Mouse (Mus musculus): ENCODE measurements around the gene Abcc3.
"Not testable (repeated sequence)": the region's sequence is repeated elsewhere in the genome, so short reads cannot be mapped to it uniquely, and the experiment has no call there.

Gene Abcc3

DNA sequence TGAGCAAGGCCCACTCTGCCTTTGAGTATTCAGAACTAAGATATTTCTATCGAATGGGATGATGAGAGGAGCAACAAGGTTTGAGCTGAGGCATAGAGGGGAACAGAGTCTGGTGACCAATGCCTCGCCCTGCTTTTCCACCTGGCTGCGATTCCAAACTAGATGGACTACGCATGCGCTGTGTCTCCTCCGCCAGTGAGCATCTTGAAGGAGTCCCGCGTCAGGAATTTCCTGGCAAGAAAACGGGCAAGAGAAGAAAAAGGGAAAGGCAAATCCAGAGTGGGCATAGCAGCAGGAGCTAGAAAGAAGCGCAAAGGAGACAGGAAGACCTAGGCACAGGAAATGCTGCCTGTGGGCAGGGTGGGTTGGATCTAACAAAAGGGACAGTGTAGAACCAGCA is 11.0 kb upstream of the Abcc3 start:
- no peak for DNase-seq (ENCODE audit: extremely low read depth, insufficient read length, low spot score)

GRCm38 (mm10) chr11:94402731-94403130 is 9.9 kb upstream of the Abcc3 start:
- DNase-seq (ENCODE audit: extremely low read depth, insufficient read length, low spot score) = no peak

DNA sequence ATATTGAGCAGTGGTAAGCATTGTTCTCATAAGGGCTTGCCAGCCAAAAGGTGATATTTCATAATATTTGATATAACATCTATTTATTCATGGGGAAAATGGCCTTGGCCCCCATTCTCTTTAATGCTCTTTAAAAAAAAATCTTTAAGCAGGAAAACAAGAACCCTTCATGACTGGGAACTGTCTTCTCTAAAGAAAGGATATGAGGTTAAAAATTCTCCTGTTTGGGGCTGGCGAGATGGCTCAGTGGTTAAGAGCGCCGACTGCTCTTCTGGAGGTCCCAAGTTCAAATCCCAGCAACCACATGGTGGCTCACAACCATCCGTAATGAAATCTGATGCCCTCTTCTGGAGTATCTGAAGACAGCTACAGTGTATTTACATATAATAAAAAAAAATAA is 9.2 kb upstream of the Abcc3 start:
- not testable (repeated sequence) for DNase-seq (ENCODE audit: extremely low read depth, insufficient read length, low spot score)

DNA sequence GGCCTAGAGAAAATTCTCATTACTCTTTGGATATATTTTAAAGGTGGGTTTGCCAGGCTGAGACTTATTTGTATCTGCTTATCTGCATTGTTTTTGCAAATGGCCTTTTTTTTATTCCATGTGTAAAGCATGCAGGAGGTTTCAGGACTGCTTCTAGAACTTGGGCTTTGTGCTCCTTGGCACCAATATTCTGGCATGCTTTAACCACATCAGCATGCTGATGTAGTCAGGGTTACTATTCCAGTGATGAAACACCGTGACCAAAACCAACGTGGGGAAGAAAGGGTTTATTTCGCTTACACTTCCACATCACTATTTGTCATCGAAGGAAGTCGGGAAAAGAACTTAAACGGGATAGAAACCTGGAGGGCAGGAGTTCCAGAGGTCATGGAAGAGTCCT is 8.2 kb upstream of the Abcc3 start:
- no peak for DNase-seq (ENCODE audit: extremely low read depth, insufficient read length, low spot score)

GRCm38 (mm10) chr11:94394107-94394506 is 1.3 kb upstream of the Abcc3 start:
- no peak for DNase-seq (ENCODE audit: extremely low read depth, insufficient read length, low spot score)

GRCm38 (mm10) chr11:94393490-94393889 is 693 bp upstream of the Abcc3 start:
- not testable (repeated sequence) for DNase-seq (ENCODE audit: extremely low read depth, insufficient read length, low spot score)

DNA sequence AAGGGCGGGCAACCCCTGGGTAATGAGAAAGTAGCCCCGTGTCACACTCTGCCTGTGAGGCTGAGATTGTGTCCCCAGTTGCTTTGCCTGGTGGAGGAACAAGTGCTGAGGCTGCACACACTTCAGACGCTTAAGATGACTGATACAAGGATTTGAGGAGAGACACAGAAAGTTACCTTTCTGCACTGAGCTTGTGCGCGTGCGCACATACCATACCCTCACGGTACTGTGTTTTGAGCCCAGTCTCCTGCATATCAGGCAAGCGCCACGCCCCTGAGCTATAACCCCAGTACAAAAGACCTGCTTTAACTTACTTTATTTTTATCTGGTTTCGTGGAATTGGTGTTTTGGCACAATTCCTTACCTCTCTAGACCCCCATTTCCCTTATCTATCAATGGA is 1.1 kb downstream of the Abcc3 start:
- DNase-seq (ENCODE audit: extremely low read depth, insufficient read length, low spot score) = no peak

GRCm38 (mm10) chr11:94390825-94391224 is 2.0 kb downstream of the Abcc3 start:
- no peak for DNase-seq (ENCODE audit: extremely low read depth, insufficient read length, low spot score)

DNA sequence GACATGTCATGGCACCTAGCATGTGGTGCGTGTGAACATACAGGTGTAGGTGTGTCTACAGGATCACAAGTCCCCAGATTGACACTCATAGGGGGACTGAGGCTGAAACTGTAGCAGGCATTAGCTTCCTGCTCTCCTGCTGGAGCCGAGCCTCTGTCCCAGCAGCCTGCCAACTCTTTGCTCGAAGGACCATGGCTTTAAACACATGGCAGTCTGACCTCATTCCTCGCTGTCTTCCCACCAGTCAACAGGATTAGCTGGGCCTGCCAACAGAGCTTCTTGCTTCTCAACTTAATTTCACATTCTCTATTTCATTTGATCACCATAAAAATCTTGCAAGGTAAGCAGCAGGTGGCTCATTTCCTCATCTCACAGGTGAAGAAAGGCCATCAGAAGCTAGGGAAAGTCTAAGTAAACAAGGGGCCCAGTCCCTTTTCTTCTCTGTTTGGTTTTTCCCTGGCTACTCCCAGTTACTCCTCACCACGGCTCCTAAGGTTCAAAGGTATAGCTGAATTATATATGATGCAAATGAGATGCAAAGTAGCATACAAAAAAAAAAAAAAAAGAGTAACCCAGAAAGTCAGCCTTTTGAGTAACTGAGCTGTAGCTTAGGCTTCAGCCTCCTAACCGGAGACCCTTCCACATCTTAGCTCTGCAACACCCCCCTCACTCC is 2.9 kb downstream of the Abcc3 start:
- DNase-seq (ENCODE audit: extremely low read depth, insufficient read length, low spot score) = no peak

GRCm38 (mm10) chr11:94389021-94389420 is 3.8 kb downstream of the Abcc3 start:
- DNase-seq (ENCODE audit: extremely low read depth, insufficient read length, low spot score) = no peak

GRCm38 (mm10) chr11:94387756-94388155 is 5.0 kb downstream of the Abcc3 start:
- no peak for DNase-seq (ENCODE audit: extremely low read depth, insufficient read length, low spot score)

DNA sequence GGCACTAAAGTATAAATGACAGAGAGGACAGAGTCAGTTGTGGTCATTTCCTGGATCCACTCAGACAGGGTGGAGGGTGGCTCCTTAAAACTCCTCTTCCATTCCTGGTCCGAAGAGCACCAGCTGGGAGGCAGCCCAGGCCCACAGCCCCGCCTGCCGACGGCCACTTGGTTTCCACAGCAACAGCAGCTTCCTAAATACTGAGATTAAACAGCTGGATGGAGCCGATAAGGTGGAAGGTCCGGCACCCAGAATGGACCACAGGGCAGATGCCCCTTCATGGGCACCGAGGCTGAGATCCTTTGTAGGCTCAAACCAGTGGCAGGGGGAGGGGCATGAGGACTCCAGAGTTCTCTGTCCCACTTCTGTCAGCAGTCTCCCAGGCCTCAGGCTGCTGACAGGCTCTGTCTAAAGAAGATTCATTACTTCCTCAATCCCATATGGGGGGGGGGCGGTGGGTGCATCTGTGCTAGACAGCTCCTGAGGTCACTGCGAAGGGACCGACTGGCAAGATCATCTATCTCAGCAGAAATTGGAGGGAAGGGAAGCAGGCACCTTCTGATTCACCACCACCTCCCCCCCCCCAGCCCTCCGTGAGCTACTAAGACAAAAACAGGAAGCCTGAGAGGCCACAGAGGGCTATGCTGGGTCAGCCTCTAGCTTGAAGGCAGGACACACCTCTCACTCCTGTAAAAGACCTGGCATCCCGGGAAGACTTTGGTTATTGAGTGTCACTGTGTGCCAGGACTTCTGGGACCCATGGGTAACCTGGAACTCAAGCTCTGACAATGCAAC is 6.6 kb downstream of the Abcc3 start:
- no peak for DNase-seq (ENCODE audit: extremely low read depth, insufficient read length, low spot score)

DNA sequence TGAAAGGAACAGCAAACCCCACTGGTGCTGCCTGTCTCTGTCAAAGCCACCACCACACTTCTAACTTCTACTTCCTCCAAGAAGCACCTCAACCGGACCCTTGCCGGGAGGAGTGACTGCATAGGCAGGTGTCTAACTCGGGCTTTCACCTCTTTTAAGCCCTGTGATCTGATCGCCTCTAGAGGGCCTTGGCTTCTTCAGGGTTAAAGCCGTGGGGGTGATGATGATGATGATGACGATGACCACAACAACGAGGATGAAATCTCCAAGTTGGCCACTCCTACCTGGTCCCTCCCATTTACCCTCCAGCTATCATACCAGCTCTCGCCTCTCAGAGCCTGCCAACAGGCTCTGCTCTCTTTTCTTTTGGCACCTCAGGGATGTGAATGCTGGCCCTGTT is 13.1 kb downstream of the Abcc3 start:
- no peak for DNase-seq (ENCODE audit: extremely low read depth, insufficient read length, low spot score)

DNA sequence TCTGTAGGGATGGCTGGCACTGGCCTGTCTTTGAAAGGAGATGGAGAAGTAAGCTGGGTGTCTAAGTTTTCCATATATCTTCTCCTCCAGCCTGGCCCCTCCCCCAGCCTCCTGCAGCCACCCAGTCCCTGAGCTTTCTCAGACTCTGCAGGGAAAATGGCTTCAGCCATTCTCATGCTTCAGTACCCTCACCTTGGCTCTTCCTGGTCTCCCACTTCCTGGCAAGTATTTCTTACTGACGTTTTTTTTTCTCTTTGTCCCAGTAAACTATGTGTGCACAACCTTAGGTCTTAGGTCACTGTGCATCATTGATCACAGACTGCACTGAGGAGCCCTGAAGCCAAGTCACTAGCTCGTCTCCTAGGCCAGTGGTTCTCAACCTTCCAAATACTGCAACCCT is 13.7 kb downstream of the Abcc3 start:
- DNase-seq (ENCODE audit: extremely low read depth, insufficient read length, low spot score) = no peak

DNA sequence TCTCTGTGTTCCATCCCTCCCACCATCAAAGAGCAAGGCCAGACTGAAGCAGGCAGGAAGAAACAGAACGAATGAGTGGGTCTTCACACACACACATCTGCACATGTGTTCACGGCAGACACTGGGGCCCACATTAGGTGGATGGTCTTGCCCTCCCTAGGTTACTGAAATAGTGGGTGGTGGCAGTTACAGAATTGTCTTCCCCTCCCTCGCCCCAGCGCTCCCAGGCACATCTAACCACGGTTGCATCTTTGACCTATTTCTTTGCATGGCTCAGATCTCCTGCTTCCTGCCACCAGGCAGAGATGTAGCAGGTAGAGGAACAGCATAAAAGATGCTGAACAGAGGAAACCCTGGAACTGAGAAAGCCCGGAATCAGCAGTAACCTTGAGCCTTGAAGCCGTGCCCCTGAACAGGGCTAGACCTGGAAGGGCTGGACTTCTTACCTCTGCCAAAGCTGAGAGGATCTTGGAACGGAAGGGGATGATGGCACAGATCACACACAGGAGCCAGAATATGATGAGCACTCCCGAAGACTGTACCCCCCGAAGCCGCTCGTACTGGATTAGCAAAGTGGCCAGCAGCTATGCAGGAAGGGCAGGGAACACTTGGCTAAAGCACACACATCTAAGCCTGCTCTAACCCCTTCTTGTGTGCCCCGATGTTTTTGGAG is 18.4 kb downstream of the Abcc3 start:
- DNase-seq (ENCODE audit: extremely low read depth, insufficient read length, low spot score) = no peak

DNA sequence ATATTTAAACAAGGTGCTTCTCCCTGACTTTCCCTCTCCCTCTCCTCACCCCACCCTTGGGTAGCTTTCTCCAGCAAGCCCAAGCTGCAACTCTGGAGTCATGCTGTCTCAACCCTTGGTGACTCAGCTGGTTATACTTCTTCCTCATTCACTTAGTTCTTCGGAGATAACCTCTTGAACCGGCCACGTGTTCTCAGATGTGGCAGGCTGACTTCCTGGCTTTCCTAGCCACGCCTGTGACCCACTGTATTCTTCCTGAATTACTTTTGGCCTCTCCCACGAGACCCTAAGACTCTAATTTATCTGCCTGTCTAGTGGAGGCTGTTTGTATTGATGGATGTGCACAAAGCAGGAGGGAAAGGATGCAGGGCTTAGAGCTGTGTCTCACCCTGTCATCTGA is 22.0 kb downstream of the Abcc3 start:
- DNase-seq (ENCODE audit: extremely low read depth, insufficient read length, low spot score) = no peak

DNA sequence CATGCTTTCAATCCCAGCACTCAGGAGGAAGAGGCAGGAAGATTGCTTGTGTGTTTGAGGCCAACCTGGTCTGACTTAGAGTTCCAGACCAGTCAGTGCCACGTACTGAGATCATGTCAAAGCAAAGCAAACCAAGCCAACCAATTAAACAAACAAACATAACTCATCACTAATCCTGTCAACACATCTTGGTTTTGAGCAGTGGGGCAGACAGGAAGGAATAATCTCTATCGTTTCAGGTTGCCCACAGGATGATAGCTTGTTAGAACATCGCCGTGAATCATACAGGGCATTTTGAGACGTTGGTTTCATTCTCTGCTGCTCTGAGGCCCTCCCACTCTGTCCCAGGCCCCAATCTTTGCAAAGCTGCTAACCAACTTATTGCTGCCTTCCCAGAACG is 22.8 kb downstream of the Abcc3 start:
- DNase-seq (ENCODE audit: extremely low read depth, insufficient read length, low spot score) = no peak

DNA sequence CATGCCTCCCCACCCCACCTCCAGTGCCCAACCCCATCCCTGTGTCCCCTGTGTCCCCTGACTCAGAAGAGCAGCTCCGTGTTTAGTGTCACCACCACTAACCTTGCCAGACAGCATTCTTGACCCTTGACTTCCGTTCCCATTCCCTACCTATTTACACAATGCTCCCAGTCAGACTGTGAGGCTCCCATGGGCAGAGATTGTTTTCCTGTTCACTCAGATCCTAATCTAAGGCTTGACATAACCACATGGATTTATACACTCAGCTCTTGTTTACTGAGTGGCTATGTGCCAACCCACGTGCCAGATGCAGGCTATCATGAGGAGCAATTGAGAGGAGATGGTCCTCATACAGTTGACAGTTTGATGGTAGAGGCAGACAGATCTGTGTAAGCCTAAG is 27.5 kb downstream of the Abcc3 start:
- DNase-seq (ENCODE audit: extremely low read depth, insufficient read length, low spot score) = no peak

- no peak for DNase-seq (ENCODE audit: extremely low read depth, insufficient read length, low spot score)
Observed at GRCm38 (mm10) chr11:94363690-94364089, 29.1 kb downstream of the Abcc3 start.

- DNase-seq (ENCODE audit: extremely low read depth, insufficient read length, low spot score) = no peak
Observed at GRCm38 (mm10) chr11:94362101-94362500, 30.7 kb downstream of the Abcc3 start.

DNA sequence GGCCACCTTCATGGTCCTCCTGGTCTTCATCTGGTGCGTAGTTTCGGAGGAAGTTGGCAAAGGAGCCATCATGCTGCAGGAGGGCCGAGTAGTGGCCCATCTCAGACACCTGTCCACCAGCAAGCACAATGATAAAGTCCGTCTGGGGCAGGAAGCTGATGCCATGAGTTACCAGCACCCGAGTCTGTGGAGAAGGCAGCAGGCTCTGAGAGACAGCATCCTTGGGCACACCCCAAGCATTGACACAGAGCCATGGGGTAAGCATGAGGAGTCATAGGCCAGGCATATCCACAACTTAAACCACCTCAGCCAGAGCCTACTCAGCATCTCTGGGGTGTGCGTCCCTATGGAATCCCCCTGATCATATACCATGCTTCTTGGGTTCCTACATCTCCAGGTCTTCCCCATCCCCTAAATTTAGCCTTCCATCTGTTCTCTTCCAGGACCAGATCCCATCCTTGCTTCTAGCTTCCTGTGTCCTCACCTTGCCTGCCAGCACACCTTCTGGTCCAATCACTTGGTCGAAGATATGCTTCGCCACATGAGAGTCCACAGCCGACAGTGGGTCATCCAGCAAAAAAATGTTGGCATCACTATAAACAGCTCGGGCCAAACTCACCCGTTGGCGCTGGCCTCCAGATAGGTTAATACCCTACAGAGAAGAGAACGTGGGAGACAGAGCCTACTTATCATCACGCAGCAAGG is 31.5 kb downstream of the Abcc3 start:
- no peak for DNase-seq (ENCODE audit: extremely low read depth, insufficient read length, low spot score)
